Mouse (Mus musculus): ENCODE results near the gene Gm10217.

Gene Gm10217

DNA sequence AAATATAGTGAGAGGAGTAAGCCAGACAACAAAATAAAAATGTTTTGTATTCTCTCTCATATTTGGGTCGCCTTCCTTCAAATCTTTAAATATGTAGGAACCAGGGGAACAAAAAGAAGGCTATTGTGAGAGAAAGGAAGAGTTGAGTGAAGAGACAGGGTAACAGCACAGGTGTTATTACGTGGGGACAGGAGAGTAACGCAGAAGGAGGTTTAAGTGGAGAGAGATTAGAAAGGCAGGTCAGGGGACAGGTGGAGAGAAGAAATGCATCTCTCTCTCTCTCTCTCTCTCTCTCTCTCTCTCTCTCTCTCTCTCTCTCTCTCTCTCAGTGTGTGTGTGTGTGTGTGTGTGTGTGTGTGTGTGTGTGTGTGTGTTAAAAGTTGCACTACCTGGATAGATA is at the start of gene Gm10217:
TSS of gene Gm10217 (plus strand) at position 301 of the 400 bp plus-strand sequence.
- no peak for DNase-seq

DNA sequence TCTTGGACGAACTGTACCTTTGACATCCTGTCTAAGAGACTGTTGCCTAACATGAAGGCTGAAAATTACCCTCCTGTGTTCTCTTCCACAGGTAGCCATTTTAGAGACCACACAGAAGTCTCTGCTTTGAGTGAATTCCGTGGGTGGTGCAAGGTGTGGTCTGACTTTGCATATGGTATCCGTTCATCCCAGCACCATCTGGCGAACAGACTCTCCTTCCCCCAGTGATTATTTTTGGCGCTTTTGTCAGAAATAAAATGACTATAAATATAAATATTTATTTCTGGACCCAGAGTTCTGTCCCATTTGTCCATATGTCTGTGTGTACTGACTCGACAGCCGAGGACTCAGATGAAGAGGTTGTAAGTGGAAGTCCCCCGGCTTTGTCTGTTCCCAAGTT is 39.3 kb upstream of the Gm10217 start:
- DNase-seq: no peak

DNA sequence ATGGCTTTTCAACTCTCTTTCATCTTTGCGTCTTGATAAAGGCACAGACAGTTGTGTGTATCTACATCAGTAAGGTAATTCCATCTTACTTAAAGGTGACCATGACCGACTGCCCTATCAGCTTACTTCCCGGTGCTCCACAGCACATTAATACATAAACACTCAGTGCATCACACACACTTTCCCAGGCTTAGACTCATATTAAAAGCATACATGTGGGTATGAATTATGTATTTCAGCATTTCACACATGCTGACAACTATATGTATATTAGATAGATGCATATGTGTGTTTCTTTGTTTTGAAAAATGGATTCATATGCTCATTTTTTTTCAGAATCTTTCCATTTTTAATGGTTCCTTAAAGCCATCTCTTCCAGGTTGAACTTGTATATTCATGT is 23.8 kb upstream of the Gm10217 start:
- no peak for DNase-seq

DNA sequence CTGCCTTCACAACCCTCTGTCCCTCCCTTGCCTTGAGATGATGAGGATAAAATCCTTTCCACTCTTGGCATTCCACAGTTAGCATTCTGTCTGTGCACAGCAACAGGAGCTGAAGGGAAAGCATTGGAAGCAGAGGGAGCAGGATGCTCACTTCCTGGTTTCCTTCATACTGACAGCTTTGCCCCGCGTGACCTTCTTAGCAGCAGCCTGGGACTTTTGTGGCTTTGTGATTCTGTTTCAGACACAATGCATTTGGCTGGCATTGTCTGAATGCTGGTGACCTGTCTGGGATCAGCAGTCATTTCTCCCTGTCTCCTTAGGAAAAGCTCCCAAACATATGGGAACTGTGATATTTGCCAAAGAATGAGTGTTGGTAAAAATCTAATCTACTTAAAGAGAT is 4.8 kb upstream of the Gm10217 start:
- DNase-seq: no peak

DNA sequence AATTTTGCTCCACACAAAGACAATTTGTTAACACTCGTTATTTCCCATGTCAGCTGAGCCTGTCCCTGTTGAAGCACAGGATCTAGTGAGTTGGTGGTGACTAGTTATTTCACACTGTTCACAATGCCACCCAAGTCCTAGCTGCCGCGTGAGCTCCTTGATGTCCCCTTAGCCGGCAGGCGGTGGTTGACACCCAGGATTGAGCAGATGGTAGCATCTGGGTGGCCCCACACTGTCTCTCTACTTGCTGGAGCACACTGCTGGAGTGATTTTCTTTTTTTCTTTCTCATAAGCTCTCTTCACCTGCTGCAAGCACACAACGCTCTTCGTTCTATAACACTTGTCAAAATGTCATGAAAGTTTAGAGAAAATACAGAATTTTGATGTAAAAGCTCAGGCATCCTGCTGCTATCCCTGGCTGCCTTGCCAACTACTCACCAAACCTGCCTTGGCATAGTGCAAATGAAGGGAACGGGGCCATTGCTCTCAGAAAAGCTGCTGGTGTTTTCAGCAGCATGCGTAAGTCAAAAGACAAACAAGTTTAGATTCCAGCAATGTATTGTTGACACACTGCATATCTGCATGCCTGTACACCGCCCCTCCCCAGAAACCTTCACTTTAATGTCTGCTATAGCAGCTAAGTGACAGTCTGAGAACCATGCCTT is 3.4 kb upstream of the Gm10217 start:
- DNase-seq: no peak

DNA sequence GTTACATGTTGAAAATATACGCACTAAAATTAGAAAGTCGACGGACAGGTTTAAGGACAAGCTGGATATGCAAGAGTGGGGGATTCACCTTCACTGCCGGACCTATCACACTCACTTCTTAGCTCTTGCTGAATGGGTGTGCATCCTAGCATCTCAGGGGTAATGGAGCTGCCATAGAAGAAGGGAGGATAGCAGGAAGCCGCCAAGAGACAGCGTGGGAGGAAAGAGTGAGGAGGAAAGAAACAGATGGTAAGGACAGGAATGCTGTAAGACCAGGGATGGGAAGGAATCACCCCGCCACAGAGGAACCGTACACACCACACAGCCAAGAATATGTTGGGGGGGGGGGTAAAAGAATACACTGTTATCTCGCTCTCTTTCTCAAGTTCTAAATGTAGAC is 1.1 kb downstream of the Gm10217 start:
- no peak for DNase-seq

DNA sequence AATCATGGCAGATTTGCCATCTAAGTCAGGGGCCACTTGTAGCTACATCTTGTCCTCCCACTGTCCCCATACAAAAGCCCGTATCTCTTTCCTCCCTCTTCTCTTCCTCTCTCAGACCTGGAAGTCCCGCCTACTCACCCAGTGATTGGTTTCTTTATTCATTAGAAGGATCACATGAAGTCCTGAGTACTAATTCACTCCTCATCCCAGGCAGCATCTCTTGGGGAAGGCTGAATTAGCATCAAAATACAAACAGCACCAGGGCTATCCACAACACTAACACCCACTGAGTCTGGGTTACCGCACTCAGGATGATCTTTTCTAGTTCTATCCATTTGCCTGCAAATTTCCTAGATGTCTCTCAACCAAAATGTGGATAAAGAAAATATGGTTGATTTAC is 4.0 kb downstream of the Gm10217 start:
- no peak for DNase-seq

DNA sequence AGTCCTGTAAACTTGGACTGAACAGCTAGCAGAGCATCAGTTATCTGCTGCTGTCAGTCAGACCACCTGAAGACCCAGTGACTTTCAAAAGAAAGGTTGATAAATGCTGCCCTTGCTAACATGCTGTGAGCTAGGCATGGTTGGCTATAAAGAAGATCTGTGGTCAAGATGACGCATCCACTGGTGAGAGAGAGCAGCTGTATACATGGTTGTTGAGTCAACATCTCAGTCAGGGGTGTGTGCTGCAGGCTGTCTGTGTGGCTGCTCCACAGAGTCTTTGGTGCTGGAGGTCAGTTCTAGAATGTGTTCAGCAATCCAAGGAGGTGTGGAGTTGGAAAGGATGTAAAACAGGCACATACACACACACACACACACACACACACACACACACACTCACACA is 12.2 kb downstream of the Gm10217 start:
- no peak for DNase-seq

DNA sequence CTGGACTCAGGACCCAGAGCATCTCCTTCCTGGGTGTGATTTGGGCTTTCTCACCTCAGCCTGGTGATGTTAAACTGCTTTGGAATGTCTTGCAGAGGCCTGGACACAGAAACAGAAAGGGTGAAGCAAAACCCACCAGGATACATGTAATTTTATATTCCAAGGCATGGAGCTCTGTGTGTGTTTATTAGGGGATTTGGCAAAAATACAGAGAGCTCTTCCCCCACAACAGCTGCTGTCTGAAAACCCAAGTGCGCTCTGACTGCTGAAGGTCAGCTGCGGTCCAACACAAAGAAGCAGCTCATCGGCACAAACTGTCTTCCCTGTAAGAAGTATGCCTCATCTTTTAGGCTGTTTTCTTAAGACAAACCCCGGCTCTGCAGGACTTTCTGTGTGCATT is 15.9 kb downstream of the Gm10217 start:
- no peak for DNase-seq

DNA sequence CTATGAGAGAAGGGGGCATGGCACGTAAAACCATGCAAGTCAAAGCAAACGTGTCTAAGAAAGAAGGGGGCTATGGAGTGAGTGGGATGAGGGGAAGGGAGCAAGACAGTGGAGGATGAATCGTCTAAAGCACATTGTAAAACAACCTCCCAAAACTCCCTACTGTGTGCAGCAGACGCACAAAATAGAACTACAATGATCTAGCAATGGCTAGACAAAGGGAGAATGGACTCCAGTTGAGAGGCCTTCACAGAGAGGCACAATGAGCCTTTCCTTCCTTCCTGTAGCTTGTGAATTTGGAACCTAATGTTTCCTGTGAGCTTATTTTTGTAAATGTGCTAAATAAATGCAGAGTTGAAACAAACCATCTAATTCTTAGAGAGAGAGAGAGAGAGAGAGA is 22.7 kb downstream of the Gm10217 start:
- DNase-seq: no peak

DNA sequence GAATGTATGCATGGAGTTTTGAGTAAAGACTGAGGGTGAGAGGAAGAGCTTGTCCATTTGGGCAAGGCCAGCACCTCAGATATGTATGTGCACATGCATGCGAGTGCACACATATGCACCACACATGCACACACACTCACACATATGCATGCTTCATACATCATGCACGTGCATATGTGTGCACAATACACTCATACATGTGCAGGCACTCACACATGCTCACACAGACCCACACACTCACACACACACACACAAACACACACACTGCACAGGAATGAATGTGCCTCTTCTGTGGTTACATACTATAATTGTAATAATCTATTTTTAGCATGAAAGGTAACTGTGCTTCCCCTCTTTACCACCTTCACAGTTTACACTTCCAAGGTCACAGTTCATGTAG is 35.1 kb downstream of the Gm10217 start:
- DNase-seq: no peak

DNA sequence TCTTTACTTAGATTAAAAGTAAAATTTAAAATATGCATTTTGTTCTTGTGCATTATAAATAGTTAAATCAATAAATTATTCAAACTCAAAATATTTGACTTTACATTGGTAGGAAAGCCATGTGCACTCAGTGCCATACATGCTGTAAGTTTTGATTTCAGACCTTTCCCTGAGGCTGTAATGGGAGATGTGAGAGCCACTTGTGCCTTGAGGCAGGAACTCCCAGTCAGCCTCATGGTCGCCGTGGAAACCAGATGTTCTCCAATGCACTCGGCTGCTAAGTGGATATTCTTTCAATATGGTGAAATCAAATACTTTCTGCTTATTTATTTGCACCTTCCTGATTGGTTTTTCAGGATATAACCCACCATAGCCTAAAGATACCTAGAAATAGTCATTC is 35.6 kb downstream of the Gm10217 start:
- DNase-seq: no peak
